7 mouse cellular contexts compared by ENCODE assay signal in the genomic region with DNA sequence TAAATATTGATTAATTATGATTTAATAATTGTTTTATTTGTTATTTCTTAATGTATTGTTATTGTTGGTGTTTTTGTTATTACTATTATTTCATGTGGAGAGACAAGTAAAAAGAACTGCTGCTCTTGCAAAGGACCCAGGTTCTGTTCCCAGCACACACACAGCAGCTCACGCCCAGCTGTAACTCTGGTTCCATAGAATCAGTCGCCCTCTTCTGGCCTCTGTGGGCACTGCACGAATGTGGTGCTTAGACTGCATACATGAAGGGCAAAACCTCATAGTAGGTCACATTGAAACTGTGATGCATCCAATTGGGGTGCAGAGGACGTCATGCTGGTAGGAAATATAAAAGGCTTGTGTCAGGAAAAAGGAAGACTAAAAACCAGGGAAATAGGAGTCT. TPM values are rescaled to one million over a fixed set of nuclear protein-coding genes. Genes with fewer than 3 reads are reported as not detected.
A peak's percentile ranks its signal among the peaks of the same experiment; 100 is the strongest.
DNase-seq lines count a peak whose midpoint lies in the region; TF ChIP-seq lines count a peak whose summit lies in the region.

No protein-coding gene starts in this region.

- in situ Hi-C loops in ES-E14 (cut with MboI; ENCODE audit: low sequenced_read_pairs in 2 of 2, unreplicated experiment in 2 of 2): no loop called here

- H3K9ac ChIP-seq in ES-E14 (ENCODE audit: insufficient read depth, low read depth, low read length, poor library complexity, severe bottlenecking): no peak overlapping the region

- no peaks in the 10 kb centered on the region for H3K9me3 ChIP-seq in ES-E14 (ENCODE audit: control insufficient read depth, insufficient read depth, low read depth, low read length)

- no peak overlapping the region for H3K4me3 ChIP-seq in layer of hippocampus, adult 2 months
- H3K4me3 ChIP-seq in ES-E14 (ENCODE audit: insufficient read depth in 1 of 2, low read depth in 1 of 2, low read length in 2 of 2, poor library complexity in 1 of 2, severe bottlenecking in 1 of 2): no peak overlapping the region

- no peaks in the 10 kb centered on the region for H3K36me3 ChIP-seq in ES-E14 (ENCODE audit: control insufficient read depth, insufficient read depth, low read length, poor library complexity, severe bottlenecking)

- no peak for DNase-seq in layer of hippocampus, adult 2 months (ENCODE audit: low spot score in 2 of 2)
- no peak for DNase-seq in layer of hippocampus, adult 9-10 months (ENCODE audit: low spot score)
- peak; percentile 53 for DNase-seq in ES-E14 (ENCODE audit: low read depth, low spot score)
- peak; percentile 37 for DNase-seq in brain, embryonic 14.5 days (ENCODE audit: low read depth)
- DNase-seq in lung, postnatal 36 days: peak; percentile 45
- DNase-seq in testis, postnatal 10 days (ENCODE audit: low spot score): no peak
- no peak for DNase-seq in gastrocnemius, postnatal 14 days

- intact Hi-C loops in gastrocnemius, postnatal 14 days (cut with DNase I; ENCODE audit: low total_unique reads): no loop called here

- peak; percentile 45 for TF ChIP-seq CTCF in layer of hippocampus, adult 2 months (conservative IDR thresholded peaks at IDR 0.05)
- TF ChIP-seq CTCF in brain, embryonic 14.5 days (IDR thresholded peaks at IDR 0.05; ENCODE audit: borderline replicate concordance, extremely low read depth, insufficient read depth, insufficient read length): peak; percentile 47; the same call in 1 of the 2 replicates

- H3K4me1 ChIP-seq in ES-E14 (ENCODE audit: control insufficient read depth in 2 of 2, insufficient read depth in 2 of 2, low read length in 2 of 2, poor library complexity in 1 of 2): no peaks in the 10 kb centered on the region

- TF ChIP-seq POLR2A in brain, embryonic 14.5 days (IDR thresholded peaks at IDR 0.05; ENCODE audit: borderline replicate concordance, extremely low read depth, insufficient read depth, insufficient read length, poor library complexity, severe bottlenecking): no peak

- H3K27ac ChIP-seq in layer of hippocampus, adult 2 months: no peak overlapping the region
- no peak overlapping the region for H3K27ac ChIP-seq in ES-E14 (ENCODE audit: insufficient read depth, low read depth, low read length, poor library complexity, severe bottlenecking)

TF ChIP-seq in ES-E14, 5 proteins besides CTCF, POLR2A, EP300 and RAD21:
- no peak for TF ChIP-seq CHD2 (IDR thresholded peaks at IDR 0.05; ENCODE audit: low read depth, low read length)
- TF ChIP-seq HCFC1 (IDR thresholded peaks at IDR 0.05; ENCODE audit: borderline replicate concordance, insufficient read depth, low read length): no peak
- TF ChIP-seq MAFK (IDR thresholded peaks at IDR 0.05; ENCODE audit: insufficient read depth, low read depth, low read length): no peak
- no peak for TF ChIP-seq ZC3H11A (IDR thresholded peaks at IDR 0.05; ENCODE audit: borderline replicate concordance, low read depth, low read length)
- no peak for TF ChIP-seq ZNF384 (IDR thresholded peaks at IDR 0.05; ENCODE audit: low read depth, low read length)

RNA-seq across cellular contexts. Expression of a gene that starts 7.1 kb away (rescaled TPM):
- total RNA-seq in layer of hippocampus, adult 2 months (2021): not detected
- not detected in 2 replicates for total RNA-seq in ES-E14 (2012; rRNA removed)
- polyA plus RNA-seq in brain, embryonic 14.5 days (2012; rRNA removed): not detected in 2 replicates
- not detected for total RNA-seq in gastrocnemius, postnatal 14 days (2021)

RNA-seq across cellular contexts. Expression of a gene that starts 47.9 kb away (rescaled TPM):
- total RNA-seq in layer of hippocampus, adult 2 months (2021): 10 to 100 TPM; 30.1 to 31.3 TPM
- 8.4 and 10.0 TPM in 2 replicates for total RNA-seq in ES-E14 (2012; rRNA removed)
- 38.6 and 42.9 TPM in 2 replicates for polyA plus RNA-seq in brain, embryonic 14.5 days (2012; rRNA removed)
- total RNA-seq in gastrocnemius, postnatal 14 days (2021): 10 to 100 TPM; 14.0 to 15.1 TPM

RNA-seq across cellular contexts. Expression of a gene that starts 51.0 kb away (rescaled TPM):
- total RNA-seq in layer of hippocampus, adult 2 months (2021): 10 to 100 TPM; 17.1 to 18.2 TPM
- total RNA-seq in ES-E14 (2012; rRNA removed): 1.9 and 2.2 TPM in 2 replicates
- 13.2 and 16.7 TPM in 2 replicates for polyA plus RNA-seq in brain, embryonic 14.5 days (2012; rRNA removed)
- 1 to 10 TPM; 2.2 to 2.5 TPM for total RNA-seq in gastrocnemius, postnatal 14 days (2021)

Comparison
In these comparisons a context has a peak if more than half of its experiments do, and no peak if none do; other contexts are left out.
1. DNase-seq: peak in ES-E14 (single experiment), brain, embryonic 14.5 days (single experiment) and lung, postnatal 36 days (single experiment); none in layer of hippocampus, adult 2 months (0 of 2), layer of hippocampus, adult 9-10 months (single experiment), testis, postnatal 10 days (single experiment) and gastrocnemius, postnatal 14 days (single experiment).